Mouse (Mus musculus) hindbrain, postnatal 0 days (tissue): Measurements from ENCODE around the gene Mvb12a. TPM values are rescaled to one million over a fixed set of nuclear protein-coding genes. Genes with fewer than 3 reads are reported as not detected.
"Not testable (repeated sequence)": the region's sequence is repeated elsewhere in the genome, so short reads cannot be mapped to it uniquely, and the experiment has no call there.

ENCODE experiments used
- ATAC-seq: fragments of 200-750 bp; cut with Nextera tagmentation; 2 replicates; pipeline ENCODE4 v1.8.0; 2017; ENCODE audit warnings: mild to moderate bottlenecking, moderate TSS enrichment, moderate library complexity
- DNase-seq: peaks from one replicate; pipeline ENCODE4 v3.0.0-alpha.2; 2015; ENCODE audit warnings: low spot score
- H3K27ac ChIP-seq: fragments of 300-500 bp; sonication (generic); 2 replicates; pipeline ENCODE4 v1.5.1; 2014; ENCODE audit warnings: mild to moderate bottlenecking
- H3K27me3 ChIP-seq: fragments of 300-500 bp; sonication (generic); 2 replicates; pipeline ENCODE4 v1.6.1; 2014; ENCODE audit warnings: low read length, mixed read lengths; ENCODE audit not compliant: insufficient read depth
- H3K36me3 ChIP-seq: fragments of 300-500 bp; sonication (generic); 2 replicates; pipeline ENCODE4 v1.6.1; 2014; ENCODE audit warnings: low read length, mixed read lengths; ENCODE audit not compliant: insufficient read depth
- H3K4me1 ChIP-seq: fragments of 300-500 bp; sonication (generic); 2 replicates; pipeline ENCODE4 v1.6.1; 2014; ENCODE audit warnings: antibody characterized with exemption, low read length, mixed read lengths; ENCODE audit not compliant: insufficient read depth
- H3K4me2 ChIP-seq: fragments of 300-500 bp; sonication (generic); 2 replicates; pipeline ENCODE4 v1.6.1; 2014; ENCODE audit warnings: low read depth, mild to moderate bottlenecking, low read length, moderate library complexity, mixed read lengths
- H3K4me3 ChIP-seq: fragments of 300-500 bp; sonication (generic); 2 replicates; pipeline ENCODE4 v1.5.1; 2014; ENCODE audit warnings: low read length
- H3K9ac ChIP-seq: fragments of 300-500 bp; sonication (generic); replicated peaks from 2 replicates; pipeline ENCODE4 v1.6.1; 2014; ENCODE audit warnings: mild to moderate bottlenecking, low read length, moderate library complexity, mixed read lengths
- H3K9me3 ChIP-seq: fragments of 300-500 bp; sonication (generic); 2 replicates; pipeline ENCODE4 v1.6.1; 2016; ENCODE audit warnings: low read length, mixed read lengths
- CTCF ChIP-seq: IDR thresholded peaks from 2 replicates; pipeline ENCODE4 v1.5.1; 2016; ENCODE audit warnings: antibody characterized with exemption, control low read depth, low read depth
- WGBS: fragments of 180-500 bp; shearing (Covaris S2); extraction: QIAGEN DNeasy Blood & Tissue Kit; methylation state at CpG from one replicate; pipeline ENCODE4 v1.1.7; 2014; 5-methylcytosine and 5-hydroxymethylcytosine counted together
- polyA plus RNA-seq: library from polyadenylated mRNA; unstranded; fragments of >200 nt; fragmentation: Nextera tagmentation; extraction: Ambion mirVana; gene quantifications from 2 replicates; pipeline ENCODE4 v1.2.1, GENCODE M21; 2015
- total RNA-seq: library from RNA; depleted of rRNA; stranded (reverse); fragments of >200 nt; gene quantifications from 2 replicates; pipeline ENCODE4 v1.2.3, GENCODE M21; 2014

Mvb12a gene
- total and polyA plus RNA-seq, 2 experiments from 2014 or later = 83.8 to 85.7 TPM

- Histone ChIP-seq H3K27me3 (peaks cover 22% of the 10 kb centered on the region), H3K9me3 (no peaks in the 10 kb centered on the region), H3K36me3 (no peaks in the 10 kb centered on the region), H3K4me3 (no peak within 1 kb of the TSS), H3K27ac (no peak within 1 kb of the TSS), H3K4me2 (no peak within 1 kb of the TSS), H3K4me1 (no peaks in the 10 kb centered on the region), H3K9ac (no peak within 1 kb of the TSS)
- TF ChIP-seq CTCF = no peak
- ATAC-seq = no peak
- DNase-seq = no peak
- WGBS = 9% methylated on average over 46 of the region's 46 CpGs
These were observed 17.3 kb upstream of the Mvb12a start, which contains the start of gene Ccdc194 for GRCm38 (mm10) chr8:71525226-71526050. TSS of gene Ccdc194 (minus strand) at chr8:71525711.

GRCm38 (mm10) chr8:71526272-71526671, 16.4 kb upstream of the Mvb12a start:
- H3K27me3 ChIP-seq = peaks cover 22% of the 10 kb centered on the region
- H3K4me2 ChIP-seq = no peak overlapping the region
- no peak for DNase-seq
- H3K4me1 ChIP-seq = no peaks in the 10 kb centered on the region
- H3K36me3 ChIP-seq = no peaks in the 10 kb centered on the region
- no peak overlapping the region for H3K27ac ChIP-seq
- no peak for ATAC-seq
- H3K9me3 ChIP-seq = no peaks in the 10 kb centered on the region
- TF ChIP-seq CTCF = no peak
- WGBS = 17% methylated on average over 6 of the region's 6 CpGs
- H3K9ac ChIP-seq = no peak overlapping the region
- H3K4me3 ChIP-seq = no peak overlapping the region

GRCm38 (mm10) chr8:71527162-71527870, 15.4 kb upstream of the Mvb12a start:
- no peak for TF ChIP-seq CTCF
- DNase-seq = no peak
- Histone ChIP-seq H3K27me3 (peaks cover 22% of the 10 kb centered on the region), H3K4me2 (no peak overlapping the region), H3K4me3 (no peak overlapping the region), H3K36me3 (no peaks in the 10 kb centered on the region), H3K4me1 (no peaks in the 10 kb centered on the region), H3K9me3 (no peaks in the 10 kb centered on the region), H3K27ac (peak overlapping the region; percentile 32; the same call in 1 of the 2 replicates), H3K9ac (no peak overlapping the region)
- no peak for ATAC-seq
- WGBS = 56% methylated on average over 3 of the region's 3 CpGs

GRCm38 (mm10) chr8:71528362-71529073, 14.2 kb upstream of the Mvb12a start:
- no peak overlapping the region for H3K4me2 ChIP-seq
- H3K9me3 ChIP-seq = no peaks in the 10 kb centered on the region
- H3K9ac ChIP-seq = no peak overlapping the region
- no peaks in the 10 kb centered on the region for H3K36me3 ChIP-seq
- no peak for ATAC-seq
- H3K27me3 ChIP-seq = peaks cover 22% of the 10 kb centered on the region
- 83% methylated on average over 11 of the region's 11 CpGs for WGBS
- H3K4me3 ChIP-seq = no peak overlapping the region
- DNase-seq = no peak
- no peak for TF ChIP-seq CTCF
- no peaks in the 10 kb centered on the region for H3K4me1 ChIP-seq
- peak overlapping the region; percentile 56; the same call in 1 of the 2 replicates for H3K27ac ChIP-seq

- H3K9ac ChIP-seq, H3K27ac ChIP-seq, H3K36me3 ChIP-seq, H3K27me3 ChIP-seq, H3K4me3 ChIP-seq, H3K9me3 ChIP-seq, H3K4me1 ChIP-seq, H3K4me2 ChIP-seq, ATAC-seq: not testable (repeated sequence)
- 66% methylated on average over 5 of the region's 12 CpGs for WGBS
- DNase-seq = peak; percentile 62
- TF ChIP-seq CTCF = peak; percentile 62
These were observed 11.8 kb upstream of the Mvb12a start for GRCm38 (mm10) chr8:71530735-71531467.

GRCm38 (mm10) chr8:71534263-71534810, 8.4 kb upstream of the Mvb12a start:
- ATAC-seq = no peak
- Histone ChIP-seq H3K9me3 (no peaks in the 10 kb centered on the region), H3K9ac (no peak overlapping the region), H3K4me3 (no peak overlapping the region), H3K36me3 (no peaks in the 10 kb centered on the region), H3K4me1 (no peaks in the 10 kb centered on the region), H3K4me2 (no peak overlapping the region), H3K27me3 (peaks cover 6% of the 10 kb centered on the region; the same call in 1 of the 2 replicates), H3K27ac (no peak overlapping the region)
- no peak for TF ChIP-seq CTCF
- no peak for DNase-seq
- 34% methylated on average over 3 of the region's 3 CpGs for WGBS
